Mouse (Mus musculus) kidney, adult 2 months (tissue): ENCODE measurements around the gene Csnk1g1. TPM values are rescaled to one million over a fixed set of nuclear protein-coding genes. Genes with fewer than 3 reads are reported as not detected.

ENCODE experiments used
- DNase-seq: peaks from one replicate; pipeline ENCODE4 v3.0.0; 2021
- H3K27ac ChIP-seq: fragments of 200-500 bp; 2 replicates; pipeline ENCODE4 v1.5.1; 2012; ENCODE audit warnings: low read depth, low read length, control low read depth, inconsistent platforms; ENCODE audit not compliant: insufficient read depth
- H3K27me3 ChIP-seq: fragments of 200-500 bp; replicated peaks from 2 replicates; pipeline ENCODE4 v1.6.1; 2012; ENCODE audit warnings: mild to moderate bottlenecking, moderate library complexity, low read length, inconsistent platforms; ENCODE audit not compliant: control insufficient read depth, insufficient read depth
- H3K36me3 ChIP-seq: fragments of 200-500 bp; 2 replicates; pipeline ENCODE4 v1.6.1; 2012; ENCODE audit warnings: mild to moderate bottlenecking, moderate library complexity, low read length, inconsistent platforms; ENCODE audit not compliant: control insufficient read depth, insufficient read depth
- H3K4me1 ChIP-seq: fragments of 200-500 bp; 2 replicates; pipeline ENCODE4 v1.6.1; 2011; ENCODE audit warnings: low read length; ENCODE audit not compliant: control insufficient read depth, insufficient read depth
- H3K4me3 ChIP-seq: fragments of 200-500 bp; 2 replicates; pipeline ENCODE4 v1.5.1; 2011; ENCODE audit warnings: mild to moderate bottlenecking, low read depth, low read length, control low read depth; ENCODE audit not compliant: insufficient read depth
- CTCF ChIP-seq: fragments of 200-500 bp; conservative IDR thresholded peaks from 2 replicates; pipeline ENCODE4 v1.5.1; 2011; ENCODE audit warnings: low read depth, mild to moderate bottlenecking, control low read depth, low read length, moderate library complexity, mixed read lengths; ENCODE audit not compliant: insufficient read depth, insufficient read length
- POLR2A ChIP-seq: fragments of 200-500 bp; IDR thresholded peaks from one replicate; pipeline ENCODE4 v1.6.1; 2011; ENCODE audit warnings: low read depth, low read length, control low read depth
- WGBS: fragments of 180-500 bp; shearing (Covaris S2); methylation state at CpG from one replicate; pipeline ENCODE4 v1.1.7; 2018; 5-methylcytosine and 5-hydroxymethylcytosine counted together
- polyA plus RNA-seq: library from polyadenylated mRNA; depleted of rRNA; stranded (reverse); fragments of >200 nt; gene quantifications from 2 replicates; pipeline ENCODE4 v1.2.3, GENCODE M21; 2012

Gene Csnk1g1
- polyA plus RNA-seq, 1 experiment, result 4.3 TPM

- 25% methylated on average over 14 of the region's 14 CpGs for WGBS
- Histone ChIP-seq H3K27ac (no peak overlapping the region), H3K4me3 (no peak overlapping the region), H3K4me1 (no peaks in the 10 kb centered on the region), H3K36me3 (no peaks in the 10 kb centered on the region), H3K27me3 (no peaks in the 10 kb centered on the region)
- DNase-seq, result no peak
- no peak for TF ChIP-seq CTCF
- no peak for TF ChIP-seq POLR2A
These were observed 169.8 kb downstream of the Csnk1g1 start for GRCm38 (mm10) chr9:66078493-66078892.

GRCm38 (mm10) chr9:66080804-66081459 is 172.2 kb downstream of the Csnk1g1 start:
- Histone ChIP-seq H3K4me3 (no peak overlapping the region), H3K27ac (no peak overlapping the region), H3K36me3 (no peaks in the 10 kb centered on the region), H3K4me1 (no peaks in the 10 kb centered on the region), H3K27me3 (no peaks in the 10 kb centered on the region)
- DNase-seq, result no peak
- 81% methylated on average over 3 of the region's 3 CpGs for WGBS
- TF ChIP-seq CTCF (no peak), POLR2A (no peak)

GRCm38 (mm10) chr9:66081999-66082398 is 173.3 kb downstream of the Csnk1g1 start:
- no peaks in the 10 kb centered on the region for H3K36me3 ChIP-seq
- peak; percentile 21 for DNase-seq
- H3K4me3 ChIP-seq, result no peak overlapping the region
- no peak for TF ChIP-seq POLR2A
- no peak for TF ChIP-seq CTCF
- H3K27ac ChIP-seq, result no peak overlapping the region
- H3K4me1 ChIP-seq, result no peaks in the 10 kb centered on the region
- 79% methylated on average over 4 of the region's 4 CpGs for WGBS
- H3K27me3 ChIP-seq, result no peaks in the 10 kb centered on the region

- 83% methylated on average over 3 of the region's 3 CpGs for WGBS
- DNase-seq, result no peak
- TF ChIP-seq POLR2A (no peak), CTCF (no peak)
- no peaks in the 10 kb centered on the region; the same call in 1 of the 2 replicates for H3K36me3 ChIP-seq
- no peak overlapping the region for H3K27ac ChIP-seq
- no peaks in the 10 kb centered on the region for H3K4me1 ChIP-seq
- H3K4me3 ChIP-seq, result no peak overlapping the region
- H3K27me3 ChIP-seq, result no peaks in the 10 kb centered on the region
These were observed 175.4 kb downstream of the Csnk1g1 start for GRCm38 (mm10) chr9:66084171-66084570.

- no peaks in the 10 kb centered on the region for H3K4me1 ChIP-seq
- no peak for DNase-seq
- H3K36me3 ChIP-seq, result no peaks in the 10 kb centered on the region; the same call in none of the 2 replicates
- no peak overlapping the region for H3K4me3 ChIP-seq
- 95% methylated on average over 7 of the region's 7 CpGs for WGBS
- TF ChIP-seq POLR2A (no peak), CTCF (no peak)
- H3K27me3 ChIP-seq, result no peaks in the 10 kb centered on the region
- H3K27ac ChIP-seq, result no peak overlapping the region
These were observed 178.3 kb downstream of the Csnk1g1 start for GRCm38 (mm10) chr9:66087062-66087461.

GRCm38 (mm10) chr9:66088411-66088810 is 179.7 kb downstream of the Csnk1g1 start:
- Histone ChIP-seq H3K4me1 (no peaks in the 10 kb centered on the region), H3K27me3 (no peaks in the 10 kb centered on the region), H3K36me3 (no peaks in the 10 kb centered on the region; the same call in none of the 2 replicates), H3K4me3 (no peak overlapping the region), H3K27ac (no peak overlapping the region)
- DNase-seq, result peak; percentile 68
- TF ChIP-seq CTCF, result peak; percentile 87
- no peak for TF ChIP-seq POLR2A
- WGBS, result 26% methylated on average over 4 of the region's 4 CpGs

GRCm38 (mm10) chr9:66090593-66091244 is 182.0 kb downstream of the Csnk1g1 start:
- 75% methylated on average over 13 of the region's 13 CpGs for WGBS
- Histone ChIP-seq H3K36me3 (no peaks in the 10 kb centered on the region; the same call in none of the 2 replicates), H3K4me3 (no peak overlapping the region), H3K27me3 (no peaks in the 10 kb centered on the region), H3K4me1 (no peaks in the 10 kb centered on the region), H3K27ac (no peak overlapping the region)
- DNase-seq, result no peak
- TF ChIP-seq POLR2A, result no peak
